Mouse (Mus musculus): Measurements from ENCODE around the gene Arf3.
"Not testable (repeated sequence)": the region's sequence is repeated elsewhere in the genome, so short reads cannot be mapped to it uniquely, and the experiment has no call there.

The Arf3 gene

GRCm38 (mm10) chr15:98753021-98753423 lies 10.0 kb downstream of the Arf3 start:
- DNase-seq (ENCODE audit: extremely low spot score), result no peak

GRCm38 (mm10) chr15:98749093-98749492 lies 13.9 kb downstream of the Arf3 start:
- no peak for DNase-seq (ENCODE audit: extremely low spot score)

GRCm38 (mm10) chr15:98747296-98747695 lies 15.7 kb downstream of the Arf3 start:
- DNase-seq (ENCODE audit: extremely low spot score), result no peak

- no peak for DNase-seq (ENCODE audit: extremely low spot score)
Observed at GRCm38 (mm10) chr15:98746344-98746965, 16.6 kb downstream of the Arf3 start.

- not testable (repeated sequence) for DNase-seq (ENCODE audit: extremely low spot score)
Observed at GRCm38 (mm10) chr15:98743863-98744262, 19.2 kb downstream of the Arf3 start.

GRCm38 (mm10) chr15:98742766-98743428 lies 20.1 kb downstream of the Arf3 start:
- no peak for DNase-seq (ENCODE audit: extremely low spot score)

- no peak for DNase-seq (ENCODE audit: extremely low spot score)
Observed at GRCm38 (mm10) chr15:98740219-98740618, 22.8 kb downstream of the Arf3 start.

- no peak for DNase-seq (ENCODE audit: extremely low spot score)
Observed at GRCm38 (mm10) chr15:98738796-98739195, 24.2 kb downstream of the Arf3 start.

GRCm38 (mm10) chr15:98737881-98738280 lies 25.1 kb downstream of the Arf3 start:
- no peak for DNase-seq (ENCODE audit: extremely low spot score)

GRCm38 (mm10) chr15:98736521-98736920 lies 26.5 kb downstream of the Arf3 start:
- DNase-seq (ENCODE audit: extremely low spot score), result no peak

- no peak for DNase-seq (ENCODE audit: extremely low spot score)
Observed at GRCm38 (mm10) chr15:98733976-98734566, 28.9 kb downstream of the Arf3 start.

GRCm38 (mm10) chr15:98733370-98733769 lies 29.6 kb downstream of the Arf3 start:
- DNase-seq (ENCODE audit: extremely low spot score), result no peak

- no peak for DNase-seq (ENCODE audit: extremely low spot score)
Observed at GRCm38 (mm10) chr15:98732006-98732531, 30.9 kb downstream of the Arf3 start.

- no peak for DNase-seq (ENCODE audit: extremely low spot score)
Observed at GRCm38 (mm10) chr15:98730790-98731189, 32.2 kb downstream of the Arf3 start.

- DNase-seq (ENCODE audit: extremely low spot score), result no peak
Observed at GRCm38 (mm10) chr15:98729791-98730545, 33.0 kb downstream of the Arf3 start.

GRCm38 (mm10) chr15:98728366-98728765 lies 34.6 kb downstream of the Arf3 start:
- no peak for DNase-seq (ENCODE audit: extremely low spot score)

- DNase-seq (ENCODE audit: extremely low spot score), result peak; percentile 81
Observed at GRCm38 (mm10) chr15:98727443-98728321, 35.3 kb downstream of the Arf3 start, which contains the start of gene Fkbp11. Gene Fkbp11, minus strand, starts transcription at chr15:98728198.

GRCm38 (mm10) chr15:98726746-98727145 lies 36.3 kb downstream of the Arf3 start:
- no peak for DNase-seq (ENCODE audit: extremely low spot score)

- DNase-seq (ENCODE audit: extremely low spot score), result no peak
Observed at GRCm38 (mm10) chr15:98726079-98726478, 36.9 kb downstream of the Arf3 start.

GRCm38 (mm10) chr15:98724441-98724840 lies 38.6 kb downstream of the Arf3 start:
- no peak for DNase-seq (ENCODE audit: extremely low spot score)

- no peak for DNase-seq (ENCODE audit: extremely low spot score)
Observed at GRCm38 (mm10) chr15:98722854-98723253, 40.2 kb downstream of the Arf3 start.
